Mouse (Mus musculus) lung, embryonic 16.5 days (tissue): ENCODE data around the gene Dock8. TPM values are rescaled to one million over a fixed set of nuclear protein-coding genes. Genes with fewer than 3 reads are reported as not detected.

Source experiments
- ATAC-seq: fragments of 200-750 bp; cut with Nextera tagmentation; 2 replicates; pipeline ENCODE4 v1.8.0; 2017; ENCODE audit warnings: low read depth, mild to moderate bottlenecking, moderate library complexity
- H3K27ac ChIP-seq: fragments of 300-500 bp; sonication (generic); 2 replicates; pipeline ENCODE4 v1.5.1; 2014; ENCODE audit warnings: mild to moderate bottlenecking, control low read depth, low read length
- H3K27me3 ChIP-seq: fragments of 300-500 bp; sonication (generic); 2 replicates; pipeline ENCODE4 v1.6.1; 2014; ENCODE audit warnings: low read depth, low read length, mixed read lengths; ENCODE audit not compliant: control insufficient read depth, insufficient read depth
- H3K36me3 ChIP-seq: fragments of 300-500 bp; sonication (generic); 2 replicates; pipeline ENCODE4 v1.6.1; 2014; ENCODE audit warnings: low read length; ENCODE audit not compliant: control insufficient read depth, insufficient read depth
- H3K4me1 ChIP-seq: fragments of 300-500 bp; sonication (generic); replicated peaks from 2 replicates; pipeline ENCODE4 v1.6.1; 2014; ENCODE audit warnings: low read length, mixed read lengths; ENCODE audit not compliant: control insufficient read depth, insufficient read depth
- H3K4me2 ChIP-seq: fragments of 300-500 bp; sonication (generic); 2 replicates; pipeline ENCODE4 v1.6.1; 2014; ENCODE audit warnings: low read depth, low read length, control low read depth
- H3K4me3 ChIP-seq: fragments of 300-500 bp; sonication (generic); 2 replicates; pipeline ENCODE4 v1.5.1; 2014; ENCODE audit warnings: mild to moderate bottlenecking, low read length, control low read depth
- H3K9ac ChIP-seq: fragments of 300-500 bp; sonication (generic); 2 replicates; pipeline ENCODE4 v1.6.1; 2014; ENCODE audit warnings: low read length, control low read depth
- H3K9me3 ChIP-seq: fragments of 300-500 bp; sonication (generic); 2 replicates; pipeline ENCODE4 v1.6.1; 2016; ENCODE audit warnings: low read length; ENCODE audit not compliant: control insufficient read depth
- WGBS: fragments of 180-500 bp; shearing (Covaris S2); extraction: QIAGEN DNeasy Blood & Tissue Kit; methylation state at CpG from one replicate; pipeline ENCODE4 v1.1.7; 2014; 5-methylcytosine and 5-hydroxymethylcytosine counted together
- polyA plus RNA-seq: library from polyadenylated mRNA; unstranded; fragments of >200 nt; fragmentation: Nextera tagmentation; extraction: Ambion mirVana; gene quantifications from 2 replicates; pipeline ENCODE4 v1.2.1, GENCODE M21; 2015

Dock8 gene
- 3.9 and 5.0 TPM in 2 replicates for polyA plus RNA-seq

- H3K36me3 ChIP-seq, result no peaks in the 10 kb centered on the region
- H3K27ac ChIP-seq, result peak within 1 kb of the TSS; percentile 36
- peak within 1 kb of the TSS; percentile 72 for H3K4me3 ChIP-seq
- no peaks in the 10 kb centered on the region for H3K9me3 ChIP-seq
- ATAC-seq, result peak; percentile 86
- H3K27me3 ChIP-seq, result peaks cover 15% of the 10 kb centered on the region
- peaks cover 18% of the 10 kb centered on the region for H3K4me1 ChIP-seq
- H3K9ac ChIP-seq, result peak within 1 kb of the TSS; percentile 65
- under 1% methylated on average over 85 of the region's 109 CpGs for WGBS
- H3K4me2 ChIP-seq, result peak within 1 kb of the TSS; percentile 94
Observed at GRCm38 (mm10) chr19:24999201-24999886, at the start of gene Dock8. TSS of gene Dock8 (plus strand) at chr19:24999534.

- no peak overlapping the region for H3K27ac ChIP-seq
- no peak overlapping the region for H3K4me2 ChIP-seq
- H3K27me3 ChIP-seq, result no peaks in the 10 kb centered on the region
- H3K9ac ChIP-seq, result no peak overlapping the region
- H3K9me3 ChIP-seq, result no peaks in the 10 kb centered on the region
- H3K36me3 ChIP-seq, result peaks cover 4% of the 10 kb centered on the region; the same call in 1 of the 2 replicates
- WGBS, result 29% methylated on average over 3 of the region's 3 CpGs
- H3K4me3 ChIP-seq, result no peak overlapping the region
- no peak for ATAC-seq
- peaks cover 9% of the 10 kb centered on the region for H3K4me1 ChIP-seq
Observed at GRCm38 (mm10) chr19:24958531-24958930, 40.8 kb upstream of the Dock8 start.

DNA sequence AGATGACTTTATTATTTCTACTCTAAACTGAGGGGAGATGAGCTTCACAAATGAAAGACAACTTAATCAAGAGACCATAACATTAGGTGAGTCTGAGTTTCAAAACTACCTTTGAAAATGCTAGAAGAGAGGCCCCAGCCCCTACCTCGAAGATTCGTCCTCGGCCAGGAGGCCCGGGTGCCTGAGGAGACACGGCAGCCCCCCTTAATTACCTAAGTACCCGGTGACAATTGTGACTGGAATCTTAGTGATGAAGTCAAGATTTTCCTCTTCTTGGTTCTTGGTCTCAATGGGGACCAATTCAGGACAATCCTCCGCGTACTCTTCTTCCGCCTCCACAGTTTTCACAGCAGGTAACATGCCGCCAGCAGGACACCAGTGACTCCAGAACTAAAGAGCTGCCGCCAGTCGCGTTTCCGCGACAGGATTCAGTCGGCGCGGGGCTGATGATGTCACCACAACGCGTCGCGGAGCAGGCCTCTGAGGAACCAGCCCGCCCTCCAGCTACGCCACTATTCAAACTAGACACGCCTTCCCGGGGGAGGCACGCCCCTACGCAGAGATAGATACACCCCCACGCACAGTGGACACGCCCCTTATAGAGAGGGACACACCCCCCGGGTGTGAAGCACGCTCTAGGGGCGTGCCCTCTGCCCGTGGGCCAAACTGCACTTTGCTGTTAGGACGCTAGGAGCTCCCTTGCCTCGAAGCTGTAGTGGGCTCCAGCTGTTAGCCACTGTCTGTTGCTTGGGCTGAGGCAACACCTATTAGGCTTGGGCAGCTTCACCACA lies 38.0 kb upstream of the Dock8 start, which contains the start of gene Cbwd1:
Gene Cbwd1, minus strand, starts transcription at position 439 of the 791 bp plus-strand sequence.
- Histone ChIP-seq H3K4me1 (peaks cover 9% of the 10 kb centered on the region), H3K9me3 (no peaks in the 10 kb centered on the region), H3K36me3 (no peaks in the 10 kb centered on the region), H3K4me3 (peak within 1 kb of the TSS; percentile 79), H3K27ac (peak within 1 kb of the TSS; percentile 5; the same call in 1 of the 2 replicates), H3K4me2 (peak within 1 kb of the TSS; percentile 73), H3K27me3 (no peaks in the 10 kb centered on the region), H3K9ac (peak within 1 kb of the TSS; percentile 82)
- WGBS, result under 1% methylated on average over 36 of the region's 36 CpGs
- ATAC-seq, result peak; percentile 100

DNA sequence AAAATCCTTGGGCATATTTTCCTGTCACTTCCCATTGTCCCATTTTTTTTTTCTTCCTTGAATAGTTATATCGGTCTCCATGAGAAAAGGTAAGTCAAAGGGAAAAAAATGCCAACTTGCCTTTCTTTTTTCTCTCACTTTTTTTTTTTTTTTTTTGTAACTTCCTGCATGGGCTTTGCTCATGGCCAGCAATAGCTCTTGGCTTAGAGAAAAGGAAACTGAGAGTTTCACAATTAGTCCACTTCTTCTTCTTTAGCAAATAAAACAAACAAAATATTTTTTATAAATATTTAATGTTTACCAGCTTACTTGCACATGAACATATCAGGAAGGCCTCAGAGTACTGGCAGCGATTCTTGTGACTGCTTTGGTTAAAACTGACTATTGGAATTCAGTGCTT lies 33.1 kb upstream of the Dock8 start:
- H3K27ac ChIP-seq, result no peak overlapping the region; the same call in 1 of the 2 replicates
- WGBS, result 58% methylated on average over 2 of the region's 2 CpGs
- H3K4me2 ChIP-seq, result no peak overlapping the region
- H3K27me3 ChIP-seq, result no peaks in the 10 kb centered on the region
- H3K36me3 ChIP-seq, result no peaks in the 10 kb centered on the region
- H3K4me3 ChIP-seq, result no peak overlapping the region
- no peak overlapping the region for H3K9ac ChIP-seq
- no peaks in the 10 kb centered on the region for H3K9me3 ChIP-seq
- no peaks in the 10 kb centered on the region for H3K4me1 ChIP-seq
- no peak for ATAC-seq

GRCm38 (mm10) chr19:24966941-24967340 lies 32.4 kb upstream of the Dock8 start:
- Histone ChIP-seq H3K9me3 (no peaks in the 10 kb centered on the region), H3K4me2 (no peak overlapping the region), H3K36me3 (no peaks in the 10 kb centered on the region), H3K4me3 (no peak overlapping the region), H3K4me1 (no peaks in the 10 kb centered on the region), H3K27ac (no peak overlapping the region), H3K9ac (no peak overlapping the region), H3K27me3 (no peaks in the 10 kb centered on the region)
- 64% methylated on average over 2 of the region's 2 CpGs for WGBS
- ATAC-seq, result no peak

- Histone ChIP-seq H3K9ac (no peak overlapping the region), H3K36me3 (no peaks in the 10 kb centered on the region), H3K4me1 (no peaks in the 10 kb centered on the region), H3K9me3 (no peaks in the 10 kb centered on the region), H3K4me2 (no peak overlapping the region), H3K4me3 (no peak overlapping the region), H3K27me3 (no peaks in the 10 kb centered on the region), H3K27ac (no peak overlapping the region)
- no peak for ATAC-seq
- 74% methylated on average over 7 of the region's 7 CpGs for WGBS
Observed at GRCm38 (mm10) chr19:24971307-24971706, 28.0 kb upstream of the Dock8 start.

GRCm38 (mm10) chr19:24972701-24973390 lies 26.5 kb upstream of the Dock8 start:
- no peaks in the 10 kb centered on the region for H3K4me1 ChIP-seq
- no peak overlapping the region for H3K4me3 ChIP-seq
- no peaks in the 10 kb centered on the region for H3K36me3 ChIP-seq
- no peak for ATAC-seq
- 75% methylated on average over 3 of the region's 3 CpGs for WGBS
- no peak overlapping the region for H3K9ac ChIP-seq
- H3K9me3 ChIP-seq, result no peaks in the 10 kb centered on the region
- H3K27ac ChIP-seq, result no peak overlapping the region
- H3K27me3 ChIP-seq, result no peaks in the 10 kb centered on the region
- H3K4me2 ChIP-seq, result no peak overlapping the region

- no peak for ATAC-seq
- no peaks in the 10 kb centered on the region for H3K4me1 ChIP-seq
- H3K9me3 ChIP-seq, result no peaks in the 10 kb centered on the region
- H3K27ac ChIP-seq, result no peak overlapping the region
- no peaks in the 10 kb centered on the region for H3K36me3 ChIP-seq
- no peaks in the 10 kb centered on the region for H3K27me3 ChIP-seq
- WGBS, result 42% methylated on average over 11 of the region's 11 CpGs
- H3K9ac ChIP-seq, result no peak overlapping the region
- H3K4me3 ChIP-seq, result no peak overlapping the region
- H3K4me2 ChIP-seq, result no peak overlapping the region
Observed at GRCm38 (mm10) chr19:24977991-24978390, 21.3 kb upstream of the Dock8 start.
